Mouse (Mus musculus): ENCODE results near the gene Nudcd2.

DNA sequence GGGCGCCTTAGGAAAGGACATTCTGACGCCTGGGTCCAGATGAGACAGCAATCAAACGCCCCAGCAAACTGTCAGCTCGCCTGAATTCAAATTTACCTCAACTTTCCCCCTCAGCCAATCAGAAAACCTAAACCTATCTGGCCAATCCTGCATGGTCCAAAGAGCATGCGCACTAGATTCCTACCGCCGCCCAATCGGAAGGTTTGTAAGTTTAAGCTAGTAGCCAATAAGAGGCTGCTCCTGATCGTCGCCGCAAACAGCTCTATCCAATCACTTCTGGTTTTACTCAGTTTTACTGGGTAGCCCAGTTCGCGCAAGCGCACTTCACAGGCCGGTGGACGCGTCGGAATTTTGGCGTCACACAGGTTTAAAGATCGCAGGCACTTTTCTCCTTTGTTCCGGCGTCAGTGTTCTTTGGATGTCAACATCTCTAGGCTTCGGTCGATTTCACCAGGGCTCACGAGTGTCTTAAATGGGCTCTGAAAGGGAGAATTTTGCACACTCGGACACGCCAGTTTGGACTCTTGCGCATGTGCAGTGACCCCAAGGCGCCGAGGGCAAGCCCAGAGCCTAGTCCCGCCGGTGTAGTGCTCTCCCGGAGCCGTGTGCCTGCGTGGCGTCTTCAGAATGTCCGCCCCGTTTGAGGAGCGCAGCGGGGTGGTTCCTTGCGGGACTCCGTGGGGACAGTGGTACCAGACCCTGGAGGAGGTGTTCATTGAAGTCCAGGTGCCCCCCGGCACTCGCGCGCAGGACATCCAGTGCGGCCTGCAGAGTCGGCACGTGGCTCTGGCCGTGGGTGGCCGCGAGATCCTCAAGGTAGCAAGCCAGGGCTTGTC, at the start of gene Nudcd2, which contains the start of gene Hmmr:
- TF ChIP-seq POLR2A (IDR thresholded peaks at IDR 0.05; ENCODE audit: borderline replicate concordance, control insufficient read depth, low read depth, low read length) (no peak; the same call in 1 of the 2 replicates), CTCF (IDR thresholded peaks at IDR 0.05; ENCODE audit: control insufficient read depth, insufficient read depth, low read length) (no peak)
